Mouse (Mus musculus): ENCODE measurements around the gene 4930433I11Rik. TPM values are rescaled to one million over a fixed set of nuclear protein-coding genes. Genes with fewer than 3 reads are reported as not detected.
"Not testable (repeated sequence)": the region's sequence is repeated elsewhere in the genome, so short reads cannot be mapped to it uniquely, and the experiment has no call there.

The 4930433I11Rik gene
- not detected in 2 replicates for polyA plus RNA-seq (2012; rRNA removed)

DNA sequence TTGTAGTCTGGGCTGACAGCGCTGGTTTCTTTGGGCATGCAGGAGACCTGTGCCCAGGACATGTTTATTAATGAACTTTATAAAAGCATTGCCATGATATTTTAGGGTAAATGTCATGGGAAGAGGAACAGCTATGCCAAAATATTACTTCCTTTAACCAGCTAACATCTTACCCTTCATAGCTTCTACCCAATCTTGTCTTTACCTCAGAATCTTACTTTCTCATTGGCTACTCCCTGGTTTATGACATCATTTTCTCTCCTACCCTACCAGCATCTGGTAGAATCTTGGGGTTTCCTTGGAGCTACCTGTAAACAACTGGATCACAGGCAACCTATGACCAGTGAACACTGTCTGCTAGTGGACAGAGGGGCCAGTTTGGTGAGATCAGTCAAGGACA lies at the start of gene 4930433I11Rik:
TSS of gene 4930433I11Rik (plus strand) at position 301 of the 400 bp plus-strand sequence.
- DNase-seq (ENCODE audit: low read depth), result no peak
- TF ChIP-seq CTCF (IDR thresholded peaks at IDR 0.05; ENCODE audit: borderline replicate concordance, extremely low read depth, insufficient read depth, insufficient read length), result no peak
- no peak for TF ChIP-seq POLR2A (IDR thresholded peaks at IDR 0.05; ENCODE audit: borderline replicate concordance, extremely low read depth, insufficient read depth, insufficient read length, poor library complexity, severe bottlenecking)

DNA sequence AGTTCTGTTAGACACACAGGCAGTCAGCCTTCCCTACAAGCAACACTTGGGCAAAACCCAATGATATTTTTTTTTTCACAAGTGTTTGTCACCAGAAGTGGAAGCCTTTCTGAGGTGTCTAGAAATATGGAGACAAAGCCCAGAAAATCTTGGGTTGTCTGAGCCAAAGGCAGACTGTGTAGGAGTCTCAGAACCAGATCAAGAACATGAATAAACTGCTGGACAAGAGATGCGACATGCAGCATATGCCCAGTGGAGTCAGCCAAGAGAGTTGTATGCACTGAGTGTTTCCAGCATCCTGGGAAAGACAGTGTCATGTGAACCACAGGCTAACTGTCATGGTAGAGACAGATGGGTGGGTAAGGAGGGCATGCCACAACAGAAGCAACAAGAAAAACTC lies 48.0 kb upstream of the 4930433I11Rik start:
- DNase-seq (ENCODE audit: low read depth), result no peak
- TF ChIP-seq POLR2A (IDR thresholded peaks at IDR 0.05; ENCODE audit: borderline replicate concordance, extremely low read depth, insufficient read depth, insufficient read length, poor library complexity, severe bottlenecking), result no peak
- no peak for TF ChIP-seq CTCF (IDR thresholded peaks at IDR 0.05; ENCODE audit: borderline replicate concordance, extremely low read depth, insufficient read depth, insufficient read length)

DNA sequence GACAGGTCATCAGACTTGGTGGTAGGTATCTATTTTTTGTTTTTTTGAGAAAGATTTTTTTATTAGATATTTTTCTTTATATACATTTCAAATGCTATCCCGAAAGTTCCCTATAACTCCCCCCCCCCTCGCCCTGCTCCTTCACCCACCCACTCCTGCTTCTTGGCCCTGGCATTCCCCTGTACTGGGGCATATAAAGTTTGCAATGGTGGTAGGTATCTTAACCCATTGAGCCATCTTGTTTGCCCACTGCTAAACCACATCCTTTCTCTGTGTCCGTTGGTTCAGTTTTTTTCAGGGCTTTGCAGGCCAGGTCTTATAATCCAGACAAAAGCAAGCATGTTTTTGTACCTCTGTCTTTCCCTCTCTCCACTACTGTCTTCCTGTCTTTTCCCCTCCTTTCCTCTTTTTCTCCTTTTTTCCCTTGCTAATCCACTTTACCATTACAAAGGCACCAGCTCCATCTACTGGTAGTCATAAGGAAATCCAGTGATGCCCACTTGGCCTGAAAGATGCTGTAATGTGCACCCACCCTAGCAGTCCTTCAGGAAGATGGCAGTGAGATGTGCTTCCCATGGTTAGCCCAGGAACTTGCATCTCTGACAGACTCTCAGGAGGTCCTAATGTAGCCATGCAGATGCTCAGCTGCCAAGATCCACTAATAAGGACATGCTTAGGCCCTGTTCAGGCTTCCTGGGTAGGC lies 45.0 kb upstream of the 4930433I11Rik start:
- TF ChIP-seq CTCF (IDR thresholded peaks at IDR 0.05; ENCODE audit: borderline replicate concordance, extremely low read depth, insufficient read depth, insufficient read length) (peak; percentile 66; the same call in 1 of the 2 replicates), POLR2A (IDR thresholded peaks at IDR 0.05; ENCODE audit: borderline replicate concordance, extremely low read depth, insufficient read depth, insufficient read length, poor library complexity, severe bottlenecking) (no peak)
- peak; percentile 80 for DNase-seq (ENCODE audit: low read depth)

DNA sequence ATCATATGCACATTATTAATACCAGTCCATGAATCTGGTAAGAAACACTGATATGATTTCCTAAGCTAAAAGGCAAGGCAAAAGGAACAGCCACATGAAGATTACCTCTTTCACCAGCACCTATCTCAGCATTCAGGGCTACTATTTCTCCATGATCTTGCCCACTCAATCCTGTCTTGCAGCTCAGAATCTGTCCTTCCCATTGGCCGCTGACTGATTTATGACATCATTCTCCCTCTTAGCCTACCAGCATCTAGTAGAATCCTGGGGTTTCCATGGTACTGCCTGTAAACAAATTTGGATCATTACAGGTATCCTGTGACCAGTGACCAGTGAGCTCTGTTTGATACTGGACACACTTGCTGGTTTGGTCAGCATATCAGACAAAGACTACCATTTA lies 45.1 kb downstream of the 4930433I11Rik start, which contains the start of gene Gm4884:
TSS of gene Gm4884 (plus strand) at position 301 of the 400 bp plus-strand sequence.
- DNase-seq (ENCODE audit: low read depth), result not testable (repeated sequence)

DNA sequence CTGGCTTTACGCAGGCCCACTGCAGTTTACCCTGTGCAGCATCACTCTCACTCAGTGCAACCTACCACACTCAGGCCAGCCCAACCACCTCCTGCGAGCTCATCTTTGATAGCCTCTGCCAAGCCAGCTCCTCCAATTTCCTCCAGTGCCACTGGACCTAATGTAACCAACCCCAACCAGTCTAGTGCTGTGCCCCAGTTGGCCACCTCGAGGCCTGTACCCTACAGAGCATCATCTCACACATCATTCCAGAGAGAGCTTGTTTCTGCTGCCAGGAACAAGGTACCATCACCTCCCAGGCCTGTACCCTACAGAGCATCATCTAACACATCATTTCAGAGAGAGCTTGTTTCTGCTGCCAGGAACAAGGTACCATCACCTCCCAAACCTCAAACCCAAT lies 56.7 kb downstream of the 4930433I11Rik start:
- DNase-seq (ENCODE audit: low read depth), result not testable (repeated sequence)

Other genes with a start within 250 kb of the 4930433I11Rik start
- gene Vstm2b, start 89.2 kb upstream of the 4930433I11Rik start, polyA plus RNA-seq (2012; rRNA removed), result 84.0 and 92.0 TPM in 2 replicates
- not detected in 2 replicates for gene Gm4884, start 45.2 kb downstream of the 4930433I11Rik start, polyA plus RNA-seq (2012; rRNA removed)
- gene Gm5592, start 166.3 kb downstream of the 4930433I11Rik start, polyA plus RNA-seq (2012; rRNA removed), result not detected in 2 replicates

All from brain, embryonic 14.5 days (tissue).